Mouse (Mus musculus) stomach, embryonic 14.5 days (tissue): ENCODE measurements at regions not wholly inside any gene's neighbourhood (a gene's known extent, or its start where the extent isn't known, plus 50 kb on each side); places are given as distances from the start of the nearest gene placed in this dataset.

ENCODE experiments used
- ATAC-seq: fragments of 200-750 bp; cut with Nextera tagmentation; 2 replicates; pipeline ENCODE4 v1.8.0; 2017; ENCODE audit warnings: low read depth, moderate TSS enrichment; ENCODE audit not compliant: insufficient number of reproducible peaks, insufficient read depth, low FRiP score
- H3K27ac ChIP-seq: fragments of 300-500 bp; sonication (generic); 2 replicates; pipeline ENCODE4 v1.5.1; 2014; ENCODE audit warnings: mild to moderate bottlenecking, low read length, moderate library complexity, mixed read lengths
- H3K27me3 ChIP-seq: fragments of 300-500 bp; sonication (generic); 2 replicates; pipeline ENCODE4 v1.6.1; 2014; ENCODE audit warnings: low read length, control low read depth, mixed read lengths; ENCODE audit not compliant: control insufficient read depth, insufficient read depth
- H3K36me3 ChIP-seq: fragments of 300-500 bp; sonication (generic); 2 replicates; pipeline ENCODE4 v1.6.1; 2014; ENCODE audit warnings: mild to moderate bottlenecking, control low read depth, low read length, moderate library complexity, mixed read lengths; ENCODE audit not compliant: control insufficient read depth, insufficient read depth
- H3K4me1 ChIP-seq: fragments of 300-500 bp; sonication (generic); 2 replicates; pipeline ENCODE4 v1.6.1; 2014; ENCODE audit warnings: low read length, control low read depth, mixed read lengths; ENCODE audit not compliant: control insufficient read depth, insufficient read depth
- H3K4me2 ChIP-seq: fragments of 300-500 bp; sonication (generic); replicated peaks from 2 replicates; pipeline ENCODE4 v1.6.1; 2014; ENCODE audit warnings: low read depth, low read length, control low read depth
- H3K4me3 ChIP-seq: fragments of 300-500 bp; sonication (generic); 2 replicates; pipeline ENCODE4 v1.5.1; 2014; ENCODE audit warnings: low read depth, low read length, control low read depth
- H3K9ac ChIP-seq: fragments of 300-500 bp; sonication (generic); replicated peaks from 2 replicates; pipeline ENCODE4 v1.6.1; 2014; ENCODE audit warnings: low read depth, mild to moderate bottlenecking, control low read depth, low read length, moderate library complexity, mixed read lengths
- H3K9me3 ChIP-seq: fragments of 300-500 bp; sonication (generic); 2 replicates; pipeline ENCODE4 v1.6.1; 2016; ENCODE audit warnings: low read depth, low read length, control low read depth; ENCODE audit not compliant: control insufficient read depth
- WGBS: fragments of 180-500 bp; shearing (Covaris S2); extraction: QIAGEN DNeasy Blood & Tissue Kit; methylation state at CpG from one replicate; pipeline ENCODE4 v1.1.7; 2014; 5-methylcytosine and 5-hydroxymethylcytosine counted together

- H3K27me3 ChIP-seq = no peaks in the 10 kb centered on the region
- H3K4me1 ChIP-seq = 0 out of 2 replicates have a peak, but pooled peaks cover 2% of the 10 kb centered on the region
- WGBS = 59% methylated on average over 2 of the region's 2 CpGs
- H3K36me3 ChIP-seq = no peaks in the 10 kb centered on the region
- H3K4me2 ChIP-seq = no peak overlapping the region
- no peaks in the 10 kb centered on the region for H3K9me3 ChIP-seq
- H3K27ac ChIP-seq = peak overlapping the region; percentile 79; the same call in 1 of the 2 replicates
- no peak overlapping the region for H3K9ac ChIP-seq
- no peak for ATAC-seq
- H3K4me3 ChIP-seq = no peak overlapping the region
Measured at GRCm38 (mm10) chr2:78278630-78279029, 332.5 kb upstream of the Cwc22 start.

GRCm38 (mm10) chr2:78277699-78278098 lies 331.5 kb upstream of the Cwc22 start:
- 87% methylated on average over 8 of the region's 8 CpGs for WGBS
- H3K27ac ChIP-seq = no peak overlapping the region
- no peak overlapping the region for H3K4me2 ChIP-seq
- no peaks in the 10 kb centered on the region for H3K9me3 ChIP-seq
- no peaks in the 10 kb centered on the region for H3K36me3 ChIP-seq
- ATAC-seq = no peak
- no peaks in the 10 kb centered on the region for H3K27me3 ChIP-seq
- no peak overlapping the region for H3K9ac ChIP-seq
- H3K4me3 ChIP-seq = no peak overlapping the region
- 0 out of 2 replicates have a peak, but pooled peaks cover 2% of the 10 kb centered on the region for H3K4me1 ChIP-seq

- ATAC-seq = no peak
- H3K4me1 ChIP-seq = no peaks in the 10 kb centered on the region
- 78% methylated on average over 5 of the region's 5 CpGs for WGBS
Measured at GRCm38 (mm10) chr2:78274122-78274521, 327.9 kb upstream of the Cwc22 start.

GRCm38 (mm10) chr2:78268705-78269104 lies 322.5 kb upstream of the Cwc22 start:
- WGBS = 93% methylated on average over 4 of the region's 4 CpGs
- H3K4me2 ChIP-seq = no peak overlapping the region
- H3K36me3 ChIP-seq = no peaks in the 10 kb centered on the region
- no peak overlapping the region for H3K9ac ChIP-seq
- H3K27ac ChIP-seq = no peak overlapping the region
- no peaks in the 10 kb centered on the region for H3K4me1 ChIP-seq
- no peak for ATAC-seq
- no peaks in the 10 kb centered on the region for H3K27me3 ChIP-seq
- H3K9me3 ChIP-seq = no peaks in the 10 kb centered on the region
- no peak overlapping the region for H3K4me3 ChIP-seq

More at GRCm38 (mm10) chr2:78274122-78274521, 327.9 kb upstream of the Cwc22 start:
- Histone ChIP-seq H3K9ac (no peak overlapping the region), H3K9me3 (no peaks in the 10 kb centered on the region), H3K27ac (no peak overlapping the region), H3K4me3 (no peak overlapping the region), H3K36me3 (no peaks in the 10 kb centered on the region), H3K27me3 (no peaks in the 10 kb centered on the region), H3K4me2 (no peak overlapping the region)

- no peaks in the 10 kb centered on the region for H3K9me3 ChIP-seq
- H3K4me1 ChIP-seq = no peaks in the 10 kb centered on the region
- H3K4me2 ChIP-seq = no peak overlapping the region
- H3K9ac ChIP-seq = no peak overlapping the region
- H3K27ac ChIP-seq = no peak overlapping the region
- no peaks in the 10 kb centered on the region for H3K36me3 ChIP-seq
- H3K4me3 ChIP-seq = no peak overlapping the region
- H3K27me3 ChIP-seq = no peaks in the 10 kb centered on the region
- no peak for ATAC-seq
- 84% methylated on average over 2 of the region's 2 CpGs for WGBS
Measured at GRCm38 (mm10) chr2:78267527-78268375, 321.6 kb upstream of the Cwc22 start.

- H3K27me3 ChIP-seq = no peaks in the 10 kb centered on the region
- WGBS = 60% methylated on average over 10 of the region's 10 CpGs
- H3K27ac ChIP-seq = no peak overlapping the region
Measured at GRCm38 (mm10) chr2:78253601-78254097, 307.5 kb upstream of the Cwc22 start.

GRCm38 (mm10) chr2:78246354-78246753 lies 300.2 kb upstream of the Cwc22 start:
- H3K4me2 ChIP-seq = no peak overlapping the region
- no peaks in the 10 kb centered on the region for H3K36me3 ChIP-seq
- H3K27ac ChIP-seq = no peak overlapping the region
- ATAC-seq = no peak
- no peaks in the 10 kb centered on the region for H3K9me3 ChIP-seq
- peaks cover 7% of the 10 kb centered on the region; the same call in 1 of the 2 replicates for H3K4me1 ChIP-seq
- H3K9ac ChIP-seq = no peak overlapping the region
- H3K4me3 ChIP-seq = no peak overlapping the region
- 35% methylated on average over 5 of the region's 5 CpGs for WGBS
- no peaks in the 10 kb centered on the region for H3K27me3 ChIP-seq

More at GRCm38 (mm10) chr2:78253601-78254097, 307.5 kb upstream of the Cwc22 start:
- Histone ChIP-seq H3K4me1 (no peaks in the 10 kb centered on the region), H3K4me2 (no peak overlapping the region), H3K36me3 (no peaks in the 10 kb centered on the region), H3K9me3 (no peaks in the 10 kb centered on the region), H3K4me3 (no peak overlapping the region), H3K9ac (no peak overlapping the region)
- no peak for ATAC-seq

GRCm38 (mm10) chr2:78240299-78240698 lies 294.1 kb upstream of the Cwc22 start:
- no peak overlapping the region for H3K4me2 ChIP-seq
- H3K27me3 ChIP-seq = no peaks in the 10 kb centered on the region
- no peaks in the 10 kb centered on the region for H3K4me1 ChIP-seq
- H3K27ac ChIP-seq = no peak overlapping the region
- ATAC-seq = no peak
- H3K9ac ChIP-seq = no peak overlapping the region
- H3K9me3 ChIP-seq = no peaks in the 10 kb centered on the region
- no peaks in the 10 kb centered on the region for H3K36me3 ChIP-seq
- no peak overlapping the region for H3K4me3 ChIP-seq
- 46% methylated on average over 2 of the region's 2 CpGs for WGBS
